Mouse (Mus musculus): ENCODE data around the gene Rad51d.
"Not testable (repeated sequence)": the region's sequence is repeated elsewhere in the genome, so short reads cannot be mapped to it uniquely, and the experiment has no call there.

The Rad51d gene

DNA sequence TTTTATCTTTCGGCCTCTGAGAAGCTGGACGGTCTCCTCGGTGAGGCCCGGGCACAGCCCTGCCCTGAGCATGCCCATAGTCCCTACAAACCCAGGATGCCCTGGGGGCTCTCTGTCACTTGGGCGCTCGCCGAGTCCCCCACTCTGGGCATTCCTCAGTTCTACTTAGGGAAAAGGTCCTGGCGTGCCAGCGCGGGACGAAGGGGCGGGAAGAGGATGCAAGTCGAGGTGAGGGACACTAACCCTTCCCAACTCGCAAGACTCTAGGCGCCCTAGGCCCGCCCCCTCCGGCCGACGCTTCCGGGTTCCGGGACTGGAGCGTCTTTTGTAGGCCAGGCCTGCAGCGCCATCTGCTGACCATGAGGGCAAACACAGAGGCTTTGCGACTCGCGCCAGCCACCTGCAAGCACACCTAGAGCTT, at the start of gene Rad51d:
Rad51d (minus strand) TSS at position 273 of the 421 bp plus-strand sequence.
- peak; percentile 96 to 98 for DNase-seq

DNA sequence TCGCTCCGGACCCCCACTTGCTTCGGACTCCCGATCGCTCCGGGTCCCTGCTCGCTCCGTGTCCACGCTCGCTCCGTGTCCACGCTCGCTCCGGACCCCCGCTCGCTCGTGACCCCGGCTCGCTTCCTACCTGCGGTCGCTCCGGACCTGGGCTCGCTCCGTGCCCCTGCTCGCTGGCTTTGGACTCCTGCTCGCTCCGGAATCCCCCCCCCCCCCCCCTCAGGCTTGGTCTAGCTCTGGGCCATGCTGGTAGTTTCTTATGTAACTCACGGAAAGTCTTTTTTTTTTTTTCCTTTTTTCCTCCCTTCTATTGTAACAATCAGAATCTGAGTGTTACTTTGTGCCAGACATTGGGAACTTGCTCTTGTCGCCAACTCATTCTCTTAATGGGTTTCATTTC, 42.8 kb upstream of the Rad51d start:
- DNase-seq, result no peak

GRCm38 (mm10) chr11:82931671-82932450, 41.4 kb upstream of the Rad51d start:
- peak in 1 of 2 experiments; percentile 46 for DNase-seq

GRCm38 (mm10) chr11:82931161-82931560, 40.7 kb upstream of the Rad51d start:
- not testable (repeated sequence) for DNase-seq

DNA sequence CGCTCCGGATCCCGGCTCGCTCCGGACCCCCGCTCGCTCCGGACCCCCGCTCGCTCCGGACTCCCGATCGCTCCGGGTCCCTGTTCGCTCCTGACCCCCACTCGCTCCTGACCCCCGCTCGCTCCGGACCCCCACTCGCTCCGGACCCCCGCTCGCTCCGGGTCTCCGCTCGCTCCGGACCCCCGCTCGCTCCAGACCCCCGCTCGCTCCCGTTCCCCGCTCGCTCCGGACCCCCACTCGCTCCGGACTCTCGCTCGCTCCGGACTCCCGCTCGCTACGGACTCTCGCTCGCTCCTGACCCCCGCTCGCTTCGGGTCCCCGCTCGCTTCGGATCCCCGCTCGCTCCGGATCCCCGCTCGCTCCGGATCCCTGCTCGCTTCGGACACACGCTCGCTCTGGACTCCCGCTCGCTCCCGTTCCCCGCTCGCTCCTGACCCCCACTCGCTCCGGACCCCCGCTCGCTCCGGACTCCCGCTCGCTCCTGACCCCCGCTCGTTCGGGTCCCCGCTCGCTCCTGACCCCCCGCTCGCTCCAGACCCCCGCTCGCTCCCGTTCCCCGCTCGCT, 40.1 kb upstream of the Rad51d start:
- DNase-seq, result peak in 1 of 2 experiments; percentile 54

DNA sequence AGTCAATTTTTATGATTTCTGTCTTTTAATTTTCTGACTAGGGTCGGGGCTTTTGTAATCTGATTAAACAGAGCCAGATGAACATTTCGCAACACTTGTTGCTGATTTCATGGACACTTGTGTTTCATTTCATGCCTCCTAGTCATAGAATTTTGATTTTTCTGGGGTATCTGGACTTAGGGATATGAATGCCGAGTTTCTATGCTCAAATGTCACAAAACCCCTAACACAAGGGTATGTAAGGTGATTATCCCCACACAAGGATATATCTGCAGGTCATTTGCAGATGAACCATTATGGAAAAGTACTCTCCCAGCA, 39.2 kb upstream of the Rad51d start:
- no peak for DNase-seq

- peak in 1 of 2 experiments; percentile 8 for DNase-seq
Measured at GRCm38 (mm10) chr11:82928897-82929632, 38.7 kb upstream of the Rad51d start.

GRCm38 (mm10) chr11:82923910-82924309, 33.5 kb upstream of the Rad51d start:
- DNase-seq, result not testable (repeated sequence)

- no peak for DNase-seq
Measured at GRCm38 (mm10) chr11:82921691-82922090, 31.3 kb upstream of the Rad51d start.

DNA sequence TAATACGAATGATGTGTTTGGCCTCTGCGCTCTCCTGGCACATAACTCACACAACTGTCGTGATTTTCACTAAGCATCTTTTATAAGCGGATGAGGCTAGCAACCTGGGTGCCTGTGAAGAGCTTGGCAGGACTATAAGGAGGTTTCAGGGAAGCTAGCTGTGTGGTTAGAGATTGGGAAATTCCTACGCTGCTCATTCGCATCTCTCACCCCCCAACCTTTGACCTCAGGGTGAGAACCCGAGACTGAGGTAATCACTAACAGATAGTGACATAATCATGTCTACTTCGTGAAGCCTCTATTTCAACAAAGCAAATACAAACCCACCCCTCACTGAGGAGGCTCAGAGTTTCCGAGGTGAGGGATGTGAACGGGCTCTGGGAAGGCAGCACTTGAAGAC, 30.4 kb upstream of the Rad51d start:
- no peak for DNase-seq

DNA sequence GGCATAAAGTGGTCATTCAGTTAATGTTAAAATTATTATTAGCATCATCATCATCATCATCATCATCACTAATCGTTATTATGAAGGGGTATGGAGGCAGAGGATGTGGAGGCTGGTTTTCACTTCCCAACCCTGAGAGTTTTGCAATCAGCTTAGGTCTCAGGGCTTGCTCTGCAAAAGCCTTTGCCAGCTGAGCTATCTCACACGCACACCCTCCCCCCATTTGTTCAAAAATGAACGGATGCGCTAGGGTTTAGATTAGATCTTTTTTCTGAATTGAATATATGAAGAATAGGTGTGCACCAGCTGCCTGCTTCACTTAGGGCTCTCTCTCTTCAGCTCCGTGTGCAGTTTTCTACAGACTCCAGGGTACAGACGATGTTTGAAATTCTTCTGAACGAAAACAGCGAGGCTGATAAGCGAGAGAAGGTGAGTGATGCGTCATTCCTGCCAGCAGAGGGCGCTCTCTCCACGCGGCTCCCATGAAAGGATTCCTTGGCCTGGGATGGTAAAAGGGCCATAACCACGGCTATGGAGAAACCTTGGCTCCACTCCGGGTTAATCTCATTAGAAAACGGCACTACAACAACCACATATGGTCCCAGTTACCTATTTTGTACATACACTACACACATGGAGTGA, 24.4 kb upstream of the Rad51d start:
- DNase-seq, result peak; percentile 70 to 90

GRCm38 (mm10) chr11:82910679-82911389, 20.4 kb upstream of the Rad51d start:
- DNase-seq, result no peak

- no peak for DNase-seq
Measured at GRCm38 (mm10) chr11:82910250-82910649, 19.8 kb upstream of the Rad51d start, which contains the start of gene Unc45b. Gene Unc45b (plus strand): TSS chr11:82910550.

- DNase-seq, result no peak
Measured at GRCm38 (mm10) chr11:82908608-82908989, 18.2 kb upstream of the Rad51d start.

- DNase-seq, result peak; percentile 91 to 95
Measured at GRCm38 (mm10) chr11:82907651-82908607, 17.5 kb upstream of the Rad51d start, which contains the start of gene Nle1. Gene Nle1 (minus strand): TSS chr11:82908411.

GRCm38 (mm10) chr11:82905816-82906215, 15.4 kb upstream of the Rad51d start:
- DNase-seq, result no peak

DNA sequence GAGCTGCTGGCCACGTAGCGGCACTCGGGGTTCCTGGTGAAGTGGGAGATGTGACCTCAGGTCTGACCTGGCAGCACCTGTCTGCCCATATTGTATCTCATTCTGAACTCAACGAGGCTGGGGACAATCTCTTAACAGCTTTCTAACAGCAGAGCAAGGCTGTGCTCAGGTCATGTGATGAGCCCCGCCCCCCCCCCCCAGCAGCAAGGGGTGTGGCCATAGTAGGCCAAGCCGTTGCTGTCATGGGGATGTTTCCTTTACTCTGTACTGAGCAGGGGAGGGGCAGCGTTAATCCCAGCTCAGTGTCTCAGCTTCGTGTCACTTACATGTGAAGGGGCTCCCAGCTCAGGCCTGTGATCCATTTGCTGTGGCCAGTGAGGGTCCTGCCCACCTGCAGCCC, 14.5 kb upstream of the Rad51d start:
- no peak for DNase-seq

DNA sequence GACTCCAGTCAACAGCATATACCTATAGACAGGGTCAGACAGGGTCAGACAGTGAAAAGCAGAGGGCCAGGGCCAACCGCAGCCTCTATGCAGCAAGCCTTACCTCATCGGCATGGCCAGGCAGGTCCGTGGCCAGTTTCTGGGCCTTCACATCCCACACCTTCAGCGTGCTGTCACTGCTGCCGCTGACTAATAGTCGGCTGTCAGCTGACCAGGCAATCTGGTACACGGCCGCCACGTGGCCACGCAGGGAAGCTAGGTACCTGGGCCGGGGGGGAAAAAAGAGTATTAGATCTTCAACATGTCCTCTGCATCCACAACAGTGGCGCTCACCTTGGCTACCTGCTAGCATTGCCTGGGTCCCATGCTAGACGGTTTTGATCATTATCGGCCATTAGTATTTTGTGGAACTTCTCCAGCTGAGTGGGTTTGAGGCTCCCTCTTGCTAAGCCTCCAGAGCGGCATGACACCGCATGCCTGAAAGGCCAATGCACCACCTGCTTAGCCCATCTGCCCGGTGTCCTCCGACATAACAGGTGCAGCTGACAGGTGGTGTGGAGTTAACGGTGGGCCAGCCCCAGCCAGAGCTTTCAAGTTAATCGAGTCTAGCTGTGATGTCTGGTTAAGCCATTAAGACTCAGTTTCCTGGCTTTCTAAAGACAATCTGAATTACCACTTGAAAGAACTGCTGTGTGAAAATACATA, 11.3 kb upstream of the Rad51d start:
- DNase-seq, result no peak

DNA sequence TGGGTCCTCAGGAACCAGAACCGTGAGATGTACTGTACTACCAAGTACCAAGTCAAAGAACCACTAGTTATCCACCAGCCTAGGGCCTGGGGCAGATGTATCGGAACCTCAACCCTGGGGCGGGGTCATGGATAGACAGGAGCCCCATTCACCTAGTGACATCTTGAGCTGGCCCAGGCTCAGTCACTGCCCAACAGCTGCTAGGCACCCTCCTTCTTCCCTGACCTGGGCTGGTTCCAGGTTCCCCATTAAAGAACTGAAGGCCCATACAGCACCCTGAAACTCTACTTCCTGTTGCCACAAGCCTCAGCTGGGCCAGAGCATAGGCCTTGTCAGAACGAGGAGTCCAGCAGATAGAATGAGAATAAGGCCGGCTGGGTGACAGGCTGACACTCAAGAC, 9.3 kb upstream of the Rad51d start:
- DNase-seq, result no peak

DNA sequence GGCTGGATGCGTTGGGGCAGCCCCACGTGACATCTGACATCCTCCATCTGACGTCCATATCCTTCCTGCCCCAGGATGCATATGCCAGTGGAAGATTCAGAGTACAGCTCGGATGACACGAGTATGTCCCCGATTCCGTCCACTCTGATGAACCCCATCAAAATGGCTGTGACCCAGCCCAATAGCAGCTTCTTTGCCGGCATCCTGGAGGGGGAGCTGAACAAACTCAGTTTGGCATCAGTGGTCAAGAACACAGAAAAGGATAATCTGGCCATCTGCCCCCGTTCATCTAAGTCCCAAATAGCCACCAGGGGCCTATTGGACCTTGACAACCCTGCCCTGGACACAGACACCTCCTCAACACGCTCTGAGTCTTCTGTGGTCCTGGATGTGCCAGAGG, 7.1 kb upstream of the Rad51d start:
- DNase-seq, result peak; percentile 27 to 31

DNA sequence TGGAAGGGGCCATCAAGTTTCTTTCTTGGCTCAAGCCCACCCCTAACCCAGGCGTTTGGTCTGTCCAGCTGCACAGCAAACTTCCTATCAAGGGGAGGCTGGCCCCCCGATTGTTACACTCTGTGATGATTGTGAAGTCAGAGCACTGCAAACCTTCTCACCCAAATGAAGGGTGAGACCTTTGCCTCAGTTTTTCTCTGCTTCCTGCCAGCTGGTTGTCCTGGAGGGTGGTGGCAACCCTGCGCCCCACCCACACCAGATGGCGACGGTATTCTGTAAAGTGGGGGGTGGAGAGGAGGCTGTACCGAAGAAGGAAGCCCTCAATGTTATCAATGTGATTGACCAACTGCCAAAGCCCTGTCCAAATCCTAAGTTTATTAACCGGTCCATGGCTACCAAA, 1.5 kb upstream of the Rad51d start, which contains the start of gene Fndc8:
Fndc8 (plus strand) TSS at position 189 of the 400 bp plus-strand sequence.
- no peak for DNase-seq
